Mouse (Mus musculus) retina, postnatal 7 days (tissue): ENCODE results near the gene Prss57.
A peak's percentile ranks its signal among the peaks of the same experiment; 100 is the strongest.

Experiments
- DNase-seq: peaks from one replicate; pipeline ENCODE4 v3.0.0-alpha.2; 2012; ENCODE audit warnings: low read depth, low spot score

The Prss57 gene

GRCm38 (mm10) chr10:79807826-79808225 is 17.1 kb upstream of the Prss57 start:
- DNase-seq = no peak

GRCm38 (mm10) chr10:79806972-79807371 is 16.2 kb upstream of the Prss57 start:
- no peak for DNase-seq

DNA sequence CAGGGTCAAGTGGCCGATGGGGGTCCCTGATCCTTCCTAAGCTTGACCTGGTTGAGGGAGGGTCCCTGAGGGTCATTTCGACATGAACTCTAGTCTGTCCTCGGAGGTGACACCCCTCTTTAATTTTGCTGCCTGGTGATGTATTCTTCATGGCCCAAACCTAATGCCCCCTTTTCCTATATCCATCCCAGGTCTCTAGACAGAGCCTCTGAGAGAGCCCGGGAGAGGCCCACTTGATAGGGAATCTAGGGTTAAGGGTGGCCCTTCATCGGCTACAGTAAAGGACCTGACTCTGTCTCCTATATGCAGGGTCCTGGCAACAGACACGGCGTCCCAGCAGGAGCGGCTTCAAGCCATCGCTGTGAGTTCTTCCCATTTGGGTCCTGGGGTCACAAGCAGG is 15.6 kb upstream of the Prss57 start:
- DNase-seq = no peak

DNA sequence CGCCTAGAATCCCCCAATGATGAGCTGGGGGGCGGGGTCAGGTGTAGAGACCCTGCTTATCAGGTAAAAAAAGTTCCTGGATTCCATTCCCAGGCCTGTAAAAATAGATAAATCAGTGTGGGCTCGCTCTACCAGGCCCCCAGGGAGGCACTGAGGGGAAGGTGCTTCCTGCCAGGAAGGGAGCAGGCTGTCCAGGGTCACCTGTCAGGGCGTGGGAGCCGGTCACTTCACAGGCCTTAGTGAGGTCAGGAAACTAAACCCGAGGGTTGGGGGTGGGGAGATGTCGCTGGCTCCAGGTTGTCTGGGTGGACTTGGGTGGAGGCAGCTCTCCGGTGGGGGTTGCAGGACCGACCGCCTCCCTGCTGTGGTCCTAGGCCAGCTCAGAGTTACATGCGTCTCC is 14.9 kb upstream of the Prss57 start:
- DNase-seq = no peak

GRCm38 (mm10) chr10:79803716-79804323 is 13.1 kb upstream of the Prss57 start:
- DNase-seq = peak; percentile 39

DNA sequence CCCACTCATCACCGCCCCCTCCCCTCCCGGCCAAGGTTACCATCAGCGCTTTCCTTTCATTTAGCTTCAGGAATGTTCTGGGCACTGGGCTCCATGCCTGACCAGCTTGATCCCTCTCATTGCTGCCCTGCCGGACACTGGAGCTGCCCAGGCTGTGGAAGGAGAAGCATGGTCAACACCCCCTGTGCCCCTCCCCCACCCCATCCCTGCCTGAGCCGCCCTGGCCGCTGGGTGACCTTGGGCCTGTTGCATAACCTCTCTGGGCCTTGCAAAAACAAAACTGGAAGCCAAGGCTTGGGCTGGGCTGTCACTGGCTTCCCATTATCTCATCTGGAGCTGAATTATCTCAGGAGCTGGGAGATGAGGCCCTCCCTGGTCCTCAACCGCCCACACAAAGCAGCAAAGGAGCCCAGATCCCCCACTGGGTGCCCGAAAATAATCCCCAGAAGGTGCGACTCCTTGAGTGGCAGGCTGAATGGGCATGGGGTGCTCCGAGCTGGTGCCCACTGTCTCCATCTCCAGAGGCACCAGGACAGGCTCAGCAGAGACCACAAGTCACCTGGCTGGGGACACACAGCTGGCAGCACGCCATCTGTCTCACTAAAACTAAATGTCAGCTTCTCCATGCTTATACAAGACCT is 11.7 kb upstream of the Prss57 start:
- DNase-seq = no peak

- DNase-seq = no peak
Observed at GRCm38 (mm10) chr10:79801837-79802236, 11.1 kb upstream of the Prss57 start.

GRCm38 (mm10) chr10:79800508-79800907 is 9.7 kb upstream of the Prss57 start:
- DNase-seq = no peak

DNA sequence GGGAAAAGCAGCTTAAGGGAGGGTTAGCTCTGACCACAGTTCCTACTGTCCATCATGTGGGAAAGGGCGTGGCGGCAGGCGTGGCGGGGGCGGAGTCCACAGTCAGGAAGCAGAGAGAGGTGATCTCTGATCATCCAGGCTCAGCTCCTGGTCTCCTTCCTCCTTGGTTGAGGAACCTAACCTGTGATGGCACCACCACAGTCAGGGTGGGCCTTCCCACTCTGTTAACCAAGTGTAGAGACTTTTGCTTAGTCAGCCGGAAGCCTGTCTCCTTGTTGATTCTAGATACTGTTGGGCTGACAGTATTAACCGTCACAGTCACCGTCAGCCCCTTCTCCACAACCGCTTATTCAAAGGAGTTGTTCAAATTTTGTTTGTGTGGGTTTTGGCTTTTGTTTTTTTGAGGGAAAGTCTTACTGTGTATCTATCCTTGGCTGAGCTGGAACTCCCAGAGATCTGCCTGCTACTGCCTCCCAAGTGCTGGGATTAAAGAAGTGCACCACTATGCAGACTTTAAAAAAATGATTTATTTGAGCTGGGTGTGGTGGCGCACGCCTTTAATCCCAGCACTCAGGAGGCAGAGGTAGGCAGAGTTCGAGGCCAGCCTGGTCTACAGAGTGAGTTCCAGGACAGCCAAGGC is 7.6 kb upstream of the Prss57 start:
- no peak for DNase-seq

DNA sequence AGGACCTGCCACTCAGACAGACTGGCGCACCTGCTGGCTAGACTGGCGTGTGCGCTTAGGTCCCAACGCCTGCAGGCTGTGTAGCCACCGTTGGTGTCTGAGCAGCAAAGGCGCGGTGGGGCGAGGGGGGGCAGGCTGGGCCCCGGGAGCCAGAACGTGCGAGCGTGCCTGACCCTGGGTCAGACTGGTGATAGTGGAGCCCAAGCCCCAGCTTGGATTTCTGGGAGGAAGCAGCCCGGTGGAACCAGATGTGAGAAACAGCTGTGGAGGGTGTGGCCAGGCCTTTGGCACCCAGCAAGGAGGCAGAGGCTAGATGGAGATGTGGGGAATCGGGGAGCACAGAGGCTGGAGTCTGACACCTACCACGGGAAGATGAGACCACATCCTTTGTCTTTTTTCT is 6.6 kb upstream of the Prss57 start:
- DNase-seq = no peak

GRCm38 (mm10) chr10:79795905-79796304 is 5.1 kb upstream of the Prss57 start:
- DNase-seq = no peak

DNA sequence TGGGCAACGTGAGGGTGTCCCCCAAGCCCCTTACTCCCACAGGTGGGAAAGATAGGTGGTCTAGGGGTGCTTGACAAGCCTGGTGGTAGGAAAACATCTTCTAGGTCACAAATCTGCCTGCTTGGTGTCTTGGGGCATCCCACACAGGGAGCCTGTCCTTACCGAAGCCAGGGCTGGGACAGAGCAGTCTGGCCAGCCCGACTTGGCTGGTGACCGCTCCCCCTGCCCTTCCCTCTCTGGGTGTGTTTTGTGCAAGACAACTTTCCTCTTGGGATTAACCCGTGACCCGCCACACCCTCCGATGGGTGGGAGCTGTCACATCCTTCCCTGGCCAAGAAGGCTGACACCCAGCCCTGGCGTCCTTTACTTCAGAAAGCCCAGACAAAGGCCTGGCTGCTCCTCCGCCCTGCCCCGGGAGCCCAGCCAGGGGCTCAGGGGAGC is 3.8 kb upstream of the Prss57 start:
- DNase-seq = no peak

- no peak for DNase-seq
Observed at GRCm38 (mm10) chr10:79793738-79794490, 3.2 kb upstream of the Prss57 start.

DNA sequence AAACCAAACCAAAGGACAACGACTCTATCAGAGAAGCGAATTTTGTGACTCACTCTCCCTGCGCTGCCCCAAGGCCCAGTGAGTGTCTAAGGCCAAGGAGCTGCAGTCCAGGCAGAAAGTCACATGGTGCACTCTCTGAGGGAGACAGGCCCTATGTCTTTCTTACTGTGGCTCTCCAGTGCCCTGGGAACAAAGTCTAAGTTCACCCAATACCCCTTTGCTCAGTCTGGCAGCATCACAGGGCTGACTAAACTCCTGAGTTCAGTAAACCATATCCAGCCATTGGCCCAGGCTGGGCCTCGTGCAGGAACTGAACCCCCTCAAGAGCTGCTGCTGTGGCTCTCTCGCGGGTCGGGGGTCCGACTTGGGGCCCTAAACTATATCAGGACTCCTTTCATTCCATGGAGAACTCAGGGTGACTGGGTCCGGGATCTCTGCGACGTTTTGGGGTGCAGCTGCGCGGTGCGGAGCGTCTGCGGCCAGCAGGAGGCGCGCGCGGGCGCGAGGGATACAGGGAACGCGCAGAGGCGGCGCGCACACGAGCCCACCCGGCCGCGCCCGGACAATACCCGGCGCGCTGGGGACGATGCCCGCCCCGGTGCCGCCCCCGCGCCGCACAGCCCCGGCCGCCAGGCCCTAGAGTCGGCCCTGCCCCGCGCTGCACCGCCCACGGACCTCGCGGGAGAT is 2.4 kb upstream of the Prss57 start, which contains the start of gene Palm:
Palm (plus strand) TSS at position 522 of the 687 bp plus-strand sequence.
- DNase-seq = peak; percentile 60

DNA sequence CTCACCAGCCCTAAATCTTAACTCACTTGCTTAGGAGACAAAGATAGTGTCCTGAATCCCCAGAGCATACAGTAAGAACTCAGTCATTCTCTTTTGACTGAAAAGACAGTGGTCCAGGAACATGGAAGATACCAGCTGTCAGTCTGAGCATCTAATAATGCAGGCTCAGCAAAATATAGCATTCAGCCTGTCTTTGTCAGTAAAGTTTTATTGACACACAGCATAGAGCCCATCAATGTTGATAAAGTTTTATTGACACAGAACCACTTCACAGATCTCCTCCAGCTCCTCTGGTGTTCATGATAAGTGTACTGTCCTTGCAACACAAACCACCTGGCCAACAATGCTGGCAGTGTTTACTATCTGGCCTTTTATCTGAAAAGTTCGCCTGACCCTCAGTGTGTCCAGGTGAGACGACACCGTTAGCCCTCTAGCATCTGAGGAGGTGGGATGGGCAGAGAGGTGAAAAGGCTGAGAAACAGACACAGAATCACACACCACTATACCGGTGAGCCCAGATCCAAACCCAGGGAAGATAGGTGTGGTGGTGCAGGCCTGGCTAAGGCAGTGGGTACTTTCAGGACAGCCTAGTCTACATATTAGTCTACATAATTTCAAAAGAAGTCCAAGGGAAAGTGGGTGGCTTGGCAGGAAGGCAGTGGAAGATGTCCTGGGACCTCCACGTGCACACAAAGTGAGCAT is 1.7 kb upstream of the Prss57 start:
- no peak for DNase-seq

GRCm38 (mm10) chr10:79789581-79789980 is 1.2 kb downstream of the Prss57 start:
- no peak for DNase-seq

- peak; percentile 63 for DNase-seq
Observed at GRCm38 (mm10) chr10:79788386-79789158, 2.2 kb downstream of the Prss57 start.

DNA sequence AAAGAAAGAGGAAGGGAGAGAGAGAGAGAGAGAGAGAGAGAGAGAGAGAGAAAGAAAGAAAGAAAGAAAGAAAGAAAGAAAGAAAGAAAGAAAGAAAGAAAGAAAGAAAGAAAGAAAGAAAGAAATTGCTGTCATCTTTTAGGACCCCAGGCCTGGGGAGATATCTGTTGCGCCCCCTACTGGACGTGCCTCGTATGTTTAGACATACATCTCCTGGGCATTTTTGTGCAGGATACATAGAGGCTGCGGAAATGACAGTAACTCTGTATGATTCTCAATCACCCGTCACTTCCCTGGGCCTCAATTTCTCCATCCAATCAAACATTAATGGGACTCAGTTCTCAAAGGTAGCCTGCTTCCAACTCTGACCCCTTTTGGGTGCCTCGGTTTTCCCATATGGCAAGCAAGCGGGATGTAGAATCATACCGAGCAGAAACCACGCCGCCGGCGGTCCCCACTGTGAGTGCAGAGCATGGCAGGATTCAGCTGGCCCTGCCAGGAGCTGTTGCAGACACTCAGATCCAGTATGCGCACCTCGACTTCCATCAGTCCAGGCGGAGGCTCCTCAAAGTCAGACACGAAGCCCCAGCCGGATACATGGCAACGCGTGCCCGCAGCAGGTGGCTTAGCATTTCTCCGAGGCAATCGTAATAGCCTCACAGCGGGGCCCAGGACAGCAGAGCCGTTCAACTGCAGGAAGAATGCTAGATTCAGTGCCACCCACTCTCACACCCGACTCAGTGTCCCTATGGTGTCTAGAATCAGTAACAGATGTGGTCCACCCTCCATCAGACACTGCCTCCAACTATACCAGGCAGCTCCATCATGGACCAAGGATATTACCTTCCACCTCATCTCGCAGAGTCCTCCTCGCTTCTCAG is 6.6 kb downstream of the Prss57 start:
- DNase-seq = no peak

DNA sequence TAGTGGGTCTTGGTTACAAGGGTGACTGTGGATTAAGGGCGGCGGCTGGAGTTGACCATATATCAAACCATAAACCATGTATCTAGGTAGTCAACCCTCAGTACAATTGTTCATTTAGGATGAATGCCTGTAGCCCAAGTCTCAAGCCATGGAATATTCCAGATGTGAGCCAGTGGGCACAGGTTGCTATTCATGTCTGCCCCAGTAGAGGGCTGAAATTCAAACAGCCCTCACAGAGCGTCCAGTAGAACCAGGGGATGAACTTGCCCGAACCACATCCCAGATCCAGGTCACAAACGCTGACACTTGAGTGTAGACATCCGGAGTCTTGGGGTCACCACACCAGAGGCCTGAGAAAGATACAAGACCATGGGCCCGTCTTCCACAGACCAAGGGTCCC is 7.7 kb downstream of the Prss57 start:
- DNase-seq = no peak
